Mouse (Mus musculus): ENCODE results near the gene Olfr1198.

Gene Olfr1198

GRCm38 (mm10) chr2:88751270-88751669 lies at the start of gene Olfr1198:
Gene Olfr1198, minus strand, starts transcription at chr2:88751370.
- no peak for DNase-seq (ENCODE audit: low spot score)

DNA sequence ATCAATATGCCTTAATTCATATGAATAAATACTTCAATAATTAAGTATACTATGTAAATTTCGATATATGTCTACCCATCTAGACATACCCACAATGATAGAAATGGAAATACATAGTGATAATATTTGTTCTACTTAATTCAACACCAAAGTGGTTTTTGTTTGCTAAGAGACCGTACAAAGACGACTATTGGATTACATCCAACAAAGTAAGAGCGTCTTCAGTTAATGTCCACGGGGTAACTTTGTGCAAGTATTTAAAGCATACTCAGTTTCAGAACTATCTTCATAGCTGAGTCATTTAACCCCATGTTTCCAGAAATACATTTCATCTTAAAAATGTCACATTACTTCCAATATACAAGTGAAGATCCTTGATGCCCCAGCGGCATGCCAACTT lies 41.6 kb upstream of the Olfr1198 start, which contains the start of gene Olfr1201:
TSS of gene Olfr1201 (plus strand) at position 301 of the 400 bp plus-strand sequence.
- no peak for DNase-seq (ENCODE audit: low spot score)

DNA sequence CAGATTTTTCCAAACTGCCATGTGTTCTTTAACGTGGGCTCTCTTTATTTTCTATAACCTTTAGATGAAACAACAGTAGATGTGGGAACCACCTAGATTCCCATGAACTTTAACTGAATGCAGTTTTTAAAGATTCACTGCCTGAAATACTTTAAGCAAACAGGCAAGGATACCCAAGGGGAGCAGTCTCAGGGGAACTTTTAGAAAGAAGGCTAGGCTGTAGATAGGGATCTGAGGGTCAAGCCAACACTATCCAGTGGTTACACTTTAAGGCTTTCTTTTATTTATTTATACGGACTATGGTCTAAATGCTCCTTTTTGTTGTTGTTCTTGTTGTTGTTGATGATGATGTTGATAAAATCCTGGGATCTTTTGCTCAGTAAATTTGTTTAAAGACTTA lies 19.2 kb upstream of the Olfr1198 start, which contains the start of gene Olfr1200:
TSS of gene Olfr1200 (minus strand) at position 101 of the 400 bp plus-strand sequence.
- no peak for DNase-seq (ENCODE audit: low spot score)

DNA sequence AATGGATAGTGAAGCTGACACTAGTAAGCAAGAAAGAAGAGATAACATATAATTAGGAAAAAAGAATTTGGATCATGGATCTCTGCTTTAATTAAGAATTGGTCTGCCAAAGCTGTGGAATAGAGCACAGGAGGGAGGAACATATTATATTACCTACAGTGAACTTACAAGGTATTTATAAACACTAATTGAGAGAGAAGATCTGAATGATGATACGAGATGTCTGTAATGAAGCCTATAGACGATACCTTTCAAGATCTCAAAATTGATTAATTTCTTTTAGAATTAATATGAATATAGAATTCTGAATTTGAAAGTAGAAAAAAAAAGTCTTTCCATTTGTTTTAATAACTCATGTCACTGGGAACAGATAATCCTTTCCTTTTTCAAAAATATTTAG lies 9.2 kb upstream of the Olfr1198 start, which contains the start of gene Olfr1199:
TSS of gene Olfr1199 (minus strand) at position 101 of the 400 bp plus-strand sequence.
- DNase-seq (ENCODE audit: low spot score), result no peak

GRCm38 (mm10) chr2:88743379-88743778 lies 7.8 kb downstream of the Olfr1198 start:
- no peak for DNase-seq (ENCODE audit: low spot score)

DNA sequence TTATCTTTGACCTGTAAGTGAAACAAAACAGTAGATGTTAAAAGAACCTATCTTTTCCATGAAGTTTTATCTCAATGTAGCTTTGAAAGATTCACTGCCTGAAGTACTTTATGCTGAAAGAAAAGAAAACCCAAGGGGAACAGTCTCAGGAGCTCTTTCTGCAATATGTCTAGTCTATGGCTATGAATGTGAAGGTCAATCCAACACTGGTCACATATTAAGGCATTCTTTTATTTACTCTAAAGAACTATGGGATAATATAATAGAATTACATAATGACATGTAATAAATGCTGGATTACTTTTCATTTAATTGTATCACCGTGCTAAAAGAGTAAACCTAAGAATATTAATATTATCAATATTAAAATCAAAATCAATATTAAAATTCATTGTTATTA lies 18.9 kb downstream of the Olfr1198 start, which contains the start of gene Olfr1197:
TSS of gene Olfr1197 (minus strand) at position 101 of the 400 bp plus-strand sequence.
- no peak for DNase-seq (ENCODE audit: low spot score)

DNA sequence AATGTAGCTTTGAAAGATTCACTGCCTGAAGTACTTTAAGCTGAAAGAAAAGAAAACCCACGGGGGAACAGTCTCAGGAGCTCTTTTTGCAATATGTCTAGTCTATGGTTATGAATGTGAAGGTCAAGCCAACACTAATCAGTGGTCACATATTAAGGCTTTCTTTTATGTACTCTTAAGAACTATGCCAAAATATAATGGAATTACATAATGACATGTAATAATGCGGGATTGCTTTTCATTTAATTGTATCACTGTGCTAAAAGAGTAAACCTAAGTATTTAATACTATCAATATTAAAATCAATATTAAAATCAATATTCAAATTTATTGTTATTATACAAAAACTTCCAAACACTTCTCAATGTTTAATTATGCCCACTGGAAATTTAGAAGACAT lies 46.7 kb downstream of the Olfr1198 start, which contains the start of gene Olfr1196:
TSS of gene Olfr1196 (minus strand) at position 101 of the 400 bp plus-strand sequence.
- no peak for DNase-seq (ENCODE audit: low spot score)

Measured in adipocyte (in vitro differentiated cells).